Mouse (Mus musculus) cerebellum, adult 2 months (tissue): ENCODE data around the gene Dus2.

Experiments
- CTCF ChIP-seq: fragments of 200-500 bp; IDR thresholded peaks from 2 replicates; pipeline ENCODE4 v1.5.1; 2011; ENCODE audit warnings: low read depth, mild to moderate bottlenecking, control low read depth, low read length, moderate library complexity, borderline replicate concordance; ENCODE audit not compliant: insufficient read depth
- POLR2A ChIP-seq: fragments of 200-500 bp; IDR thresholded peaks from 2 replicates; pipeline ENCODE4 v1.6.1; 2011; ENCODE audit warnings: low read length, control low read depth, borderline replicate concordance; ENCODE audit not compliant: insufficient read depth

GRCm38 (mm10) chr8:106102321-106102720 is 111.2 kb downstream of the Dus2 start:
- TF ChIP-seq CTCF (no peak), POLR2A (no peak)
